Mouse (Mus musculus): Measurements from ENCODE around the gene Itga10.
"Not testable (repeated sequence)": the region's sequence is repeated elsewhere in the genome, so short reads cannot be mapped to it uniquely, and the experiment has no call there.

Itga10 gene

GRCm38 (mm10) chr3:96683496-96683895, 38.1 kb downstream of the Itga10 start:
- no peak for DNase-seq

- no peak for DNase-seq
Measured at GRCm38 (mm10) chr3:96684151-96684821, 38.9 kb downstream of the Itga10 start.

DNA sequence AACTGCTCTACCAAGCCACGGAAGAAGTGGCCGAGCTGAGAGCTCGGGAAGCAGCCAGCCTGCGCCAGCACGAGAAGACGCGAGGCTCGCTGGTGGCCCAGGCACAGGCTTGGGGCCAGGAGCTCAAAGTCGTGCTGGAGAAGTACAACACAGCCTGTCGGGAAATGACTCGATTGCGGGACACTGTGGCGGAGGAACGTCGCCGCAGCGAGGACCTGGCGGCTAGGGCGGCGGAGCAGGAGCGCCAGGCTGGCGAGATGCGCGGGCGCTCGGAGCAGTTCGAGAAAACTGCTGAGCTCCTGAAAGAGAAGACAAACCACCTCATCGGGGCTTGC, 39.4 kb downstream of the Itga10 start:
- DNase-seq = no peak

DNA sequence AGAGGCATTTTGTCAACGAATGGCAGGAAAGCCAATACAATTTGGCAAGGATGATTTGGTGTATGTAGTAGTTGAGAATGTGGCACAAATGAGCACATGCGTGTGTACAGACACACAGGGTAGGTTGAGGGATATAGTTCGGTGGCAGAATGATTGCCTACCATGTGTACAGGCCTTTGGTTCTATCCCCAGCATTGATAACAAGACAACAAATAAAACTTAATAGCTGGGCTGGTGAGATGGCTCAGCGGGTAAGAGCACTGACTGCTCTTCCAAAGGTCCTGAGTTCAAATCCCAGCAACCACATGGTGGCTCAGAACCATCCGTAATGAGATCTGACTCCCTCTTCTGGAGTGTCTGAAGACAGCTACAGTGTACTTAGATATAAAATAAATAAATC, 40.7 kb downstream of the Itga10 start:
- not testable (repeated sequence) for DNase-seq

- DNase-seq = no peak
Measured at GRCm38 (mm10) chr3:96688854-96689253, 43.5 kb downstream of the Itga10 start.

GRCm38 (mm10) chr3:96690298-96690697, 44.9 kb downstream of the Itga10 start:
- DNase-seq = no peak

GRCm38 (mm10) chr3:96692506-96692905, 47.1 kb downstream of the Itga10 start:
- DNase-seq = no peak

GRCm38 (mm10) chr3:96693579-96693978, 48.2 kb downstream of the Itga10 start:
- no peak for DNase-seq

GRCm38 (mm10) chr3:96696198-96696765, 50.9 kb downstream of the Itga10 start, which contains the start of gene Pias3:
Gene Pias3, plus strand, starts transcription at chr3:96696384.
- DNase-seq = peak; percentile 59

DNA sequence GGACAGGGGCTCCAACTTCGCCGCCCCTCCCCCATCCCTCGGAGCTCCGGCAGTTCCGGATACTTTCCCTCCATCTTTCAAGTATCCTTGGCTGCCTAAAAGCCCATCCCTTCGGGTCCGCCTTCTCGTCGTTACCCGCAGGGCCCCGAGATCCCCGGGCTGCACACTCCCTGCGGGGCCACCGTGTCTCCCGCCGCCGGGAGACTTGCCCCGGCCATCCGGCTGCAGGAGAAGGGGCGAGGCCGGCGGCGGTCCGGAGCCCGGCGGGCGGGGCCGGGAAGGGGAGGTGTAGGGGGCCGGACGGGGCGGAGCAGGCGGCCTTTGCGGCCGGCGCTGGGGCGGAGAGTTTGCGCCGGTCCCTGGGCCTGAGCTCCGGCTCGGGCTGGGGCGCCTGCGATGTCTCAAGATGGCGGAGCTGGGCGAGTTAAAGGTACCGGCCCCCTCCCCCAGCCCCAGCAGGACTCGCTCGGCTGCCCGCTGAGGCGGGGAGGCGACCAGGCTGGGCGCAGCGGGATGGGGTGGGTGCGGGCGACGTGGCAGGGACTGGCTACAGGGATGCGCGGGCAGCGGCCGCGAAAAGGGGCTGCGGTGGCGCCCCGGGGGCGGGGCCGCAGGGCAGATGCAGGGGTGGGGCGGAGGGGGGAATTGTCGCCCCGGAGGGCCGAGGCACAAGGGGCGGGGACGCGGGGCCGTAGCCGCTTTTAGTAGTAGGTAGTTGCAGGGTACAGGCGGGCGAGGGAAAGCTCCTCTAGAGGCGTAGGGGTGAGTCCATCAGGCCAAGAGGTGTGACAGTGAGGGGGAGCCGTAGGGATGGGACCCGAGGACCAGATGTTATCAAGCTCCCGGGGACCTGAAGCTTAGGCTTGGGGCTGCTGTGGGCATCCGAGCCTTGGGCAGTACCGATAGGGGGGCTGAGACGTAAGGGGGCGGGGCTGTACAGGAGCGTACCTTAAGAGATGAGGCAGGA, 51.7 kb downstream of the Itga10 start:
- DNase-seq = peak; percentile 78

DNA sequence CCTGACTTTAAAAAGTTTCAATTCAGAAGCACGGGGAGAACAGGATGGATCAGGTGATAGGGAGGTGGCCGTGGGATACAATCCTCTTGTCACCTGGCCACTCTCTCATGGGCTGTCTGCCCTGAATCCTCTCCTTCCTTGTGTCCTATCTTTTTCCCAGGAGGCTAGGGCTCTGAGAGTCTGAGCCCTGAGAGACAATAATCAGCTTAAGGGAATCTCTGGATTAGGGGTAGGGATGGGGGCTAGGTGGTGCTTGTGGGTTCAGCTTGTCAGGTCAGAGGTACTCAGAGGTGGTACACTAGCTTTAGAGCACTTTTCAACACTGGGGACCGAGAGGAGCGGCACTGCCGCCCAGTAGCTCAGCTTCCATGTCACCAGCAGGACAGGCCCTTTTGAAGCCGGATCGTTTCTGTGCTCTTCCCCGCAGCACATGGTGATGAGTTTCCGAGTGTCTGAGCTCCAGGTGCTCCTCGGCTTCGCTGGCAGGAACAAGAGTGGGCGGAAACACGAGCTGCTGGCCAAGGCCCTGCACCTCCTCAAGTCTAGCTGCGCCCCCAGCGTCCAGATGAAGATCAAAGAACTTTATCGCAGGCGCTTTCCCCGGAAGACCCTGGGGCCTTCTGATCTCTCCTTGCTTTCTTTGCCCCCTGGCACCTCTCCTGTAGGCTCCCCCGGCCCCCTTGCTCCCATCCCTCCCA, 53.8 kb downstream of the Itga10 start:
- DNase-seq = no peak

DNA sequence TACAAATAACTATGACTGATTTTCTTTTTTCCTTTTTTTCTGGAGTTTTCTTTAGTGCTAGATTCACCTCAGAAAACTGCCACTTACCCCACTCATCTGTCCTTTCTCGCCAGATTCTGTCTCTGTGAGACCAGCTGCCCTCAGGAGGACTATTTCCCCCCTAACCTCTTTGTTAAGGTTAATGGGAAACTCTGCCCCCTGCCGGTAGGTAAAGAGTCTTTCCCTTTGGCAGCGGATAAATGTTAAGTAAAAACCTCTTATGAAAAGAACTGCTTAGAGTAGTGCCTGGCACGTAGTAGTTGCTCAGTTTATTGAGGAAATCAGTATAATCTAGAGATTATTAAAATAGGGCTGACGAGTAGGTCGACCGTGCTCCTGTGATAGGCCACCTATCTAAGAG, 55.0 kb downstream of the Itga10 start:
- DNase-seq = no peak

DNA sequence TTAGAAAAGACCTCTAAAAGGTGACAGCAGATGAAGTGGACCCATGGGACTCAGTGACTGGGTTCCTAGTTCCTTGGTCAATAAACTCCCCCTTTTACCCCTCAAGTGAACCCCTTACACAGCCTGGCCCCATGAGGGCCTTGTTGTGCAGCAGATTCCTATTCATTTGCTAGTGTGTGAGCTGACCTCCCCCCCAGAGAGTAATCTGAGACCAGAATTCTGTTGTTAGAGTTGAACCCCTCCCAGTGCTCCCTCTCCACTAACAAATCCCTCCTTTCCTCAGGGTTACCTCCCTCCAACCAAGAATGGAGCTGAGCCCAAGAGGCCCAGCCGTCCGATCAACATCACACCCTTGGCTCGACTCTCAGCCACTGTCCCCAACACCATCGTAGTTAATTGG, 55.6 kb downstream of the Itga10 start:
- no peak for DNase-seq

DNA sequence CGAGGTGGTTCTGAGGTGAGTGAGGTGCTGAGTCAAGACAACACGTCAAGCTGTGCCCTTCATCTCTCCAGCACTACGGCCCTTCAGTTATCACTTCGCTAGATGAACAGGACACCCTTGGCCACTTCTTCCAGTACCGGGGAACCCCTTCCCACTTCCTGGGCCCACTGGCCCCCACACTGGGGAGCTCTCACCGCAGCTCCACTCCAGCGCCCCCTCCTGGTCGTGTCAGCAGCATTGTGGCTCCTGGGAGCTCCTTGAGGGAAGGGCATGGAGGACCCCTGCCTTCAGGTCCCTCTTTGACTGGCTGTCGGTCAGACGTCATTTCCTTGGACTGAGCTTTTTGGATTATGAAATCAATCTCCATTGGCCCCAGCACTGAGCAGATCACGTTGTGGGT, 59.4 kb downstream of the Itga10 start:
- no peak for DNase-seq

- DNase-seq = no peak
Measured at GRCm38 (mm10) chr3:96706217-96706616, 60.8 kb downstream of the Itga10 start.

GRCm38 (mm10) chr3:96706984-96707383, 61.6 kb downstream of the Itga10 start:
- DNase-seq = no peak

GRCm38 (mm10) chr3:96707903-96708683, 62.7 kb downstream of the Itga10 start, which contains the start of gene Nudt17:
Gene Nudt17, minus strand, starts transcription at chr3:96708562.
- peak; percentile 87 for DNase-seq

GRCm38 (mm10) chr3:96708684-96709064, 63.3 kb downstream of the Itga10 start:
- DNase-seq = no peak
